Mouse (Mus musculus): ENCODE measurements around the gene Fhit. TPM values are rescaled to one million over a fixed set of nuclear protein-coding genes. Genes with fewer than 3 reads are reported as not detected.
A peak's percentile ranks its signal among the peaks of the same experiment; 100 is the strongest.
"Not testable (repeated sequence)": the region's sequence is repeated elsewhere in the genome, so short reads cannot be mapped to it uniquely, and the experiment has no call there.

Gene Fhit
- polyA plus RNA-seq, 1 experiment from 2014 or later = 6.7 TPM

- WGBS = 92% methylated on average over 3 of the region's 3 CpGs
- no peak overlapping the region for H3K4me2 ChIP-seq (replicated peaks)
- H3K4me3 ChIP-seq = no peak overlapping the region
- H3K27me3 ChIP-seq = no peaks in the 10 kb centered on the region
- peaks cover 5% of the 10 kb centered on the region for H3K4me1 ChIP-seq
- no peak overlapping the region for H3K27ac ChIP-seq (replicated peaks)
- H3K9ac ChIP-seq (replicated peaks) = no peak overlapping the region
- H3K36me3 ChIP-seq = no peaks in the 10 kb centered on the region
- ATAC-seq (ENCODE audit: low FRiP score, low read depth) = no peak
- no peaks in the 10 kb centered on the region for H3K9me3 ChIP-seq
Measured at GRCm38 (mm10) chr14:11085596-11085995, 76.2 kb downstream of the Fhit start.

- Histone ChIP-seq H3K9ac (replicated peaks) (no peak overlapping the region), H3K27ac (replicated peaks) (peak overlapping the region; percentile 60), H3K4me3 (no peak overlapping the region), H3K9me3 (no peaks in the 10 kb centered on the region), H3K4me1 (peaks cover 5% of the 10 kb centered on the region), H3K4me2 (replicated peaks) (no peak overlapping the region), H3K27me3 (no peaks in the 10 kb centered on the region), H3K36me3 (no peaks in the 10 kb centered on the region)
- 25% methylated on average over 3 of the region's 3 CpGs for WGBS
- ATAC-seq (ENCODE audit: low FRiP score, low read depth) = peak; percentile 89
Measured at GRCm38 (mm10) chr14:11083946-11084345, 77.9 kb downstream of the Fhit start.

DNA sequence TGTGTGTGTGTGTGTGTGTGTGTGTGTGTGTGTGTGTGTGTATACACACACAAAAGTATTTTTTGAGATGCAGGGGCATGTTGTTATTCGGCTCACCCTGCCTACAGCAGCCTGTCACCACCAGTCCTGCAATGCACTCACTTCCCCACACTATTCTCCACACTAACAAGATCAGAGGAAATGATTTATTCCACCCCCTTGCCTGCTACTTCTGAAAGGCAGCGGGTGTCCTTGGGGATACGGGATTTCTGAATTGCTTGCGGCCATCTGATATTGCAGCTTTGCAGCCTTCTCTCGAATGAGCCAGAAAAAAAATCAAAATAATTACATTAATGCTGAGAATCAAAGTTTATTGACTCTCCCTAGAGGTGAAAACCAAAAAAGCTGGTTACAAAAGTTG is 78.4 kb downstream of the Fhit start:
- Histone ChIP-seq H3K36me3 (no peaks in the 10 kb centered on the region), H3K4me1 (peaks cover 5% of the 10 kb centered on the region), H3K9me3 (no peaks in the 10 kb centered on the region), H3K27me3 (no peaks in the 10 kb centered on the region), H3K27ac (replicated peaks) (peak overlapping the region; percentile 60), H3K4me2 (replicated peaks) (no peak overlapping the region), H3K4me3 (no peak overlapping the region), H3K9ac (replicated peaks) (no peak overlapping the region)
- ATAC-seq (ENCODE audit: low FRiP score, low read depth) = peak; percentile 88
- WGBS = 41% methylated on average over 5 of the region's 5 CpGs

DNA sequence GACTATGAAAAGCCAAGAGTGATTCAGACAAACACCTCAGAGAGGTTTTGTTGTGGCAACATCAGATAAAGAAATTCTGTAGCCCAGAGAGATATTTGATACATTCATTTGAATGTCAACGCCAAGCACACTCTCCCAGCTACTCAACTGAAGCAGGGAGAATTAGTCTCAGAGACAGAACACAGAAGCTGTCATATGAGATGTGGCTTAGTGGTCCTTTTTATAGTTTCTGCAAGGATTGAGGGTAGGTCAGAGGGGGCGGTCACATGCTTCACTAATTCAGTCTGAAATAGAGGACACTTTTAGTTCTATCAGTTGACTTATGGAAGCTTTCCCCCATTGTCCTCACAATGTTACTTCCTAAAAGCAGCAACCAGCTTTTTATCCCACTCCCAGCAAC is 98.2 kb downstream of the Fhit start:
- no peak for ATAC-seq (ENCODE audit: low FRiP score, low read depth)
- H3K4me1 ChIP-seq = peaks cover 7% of the 10 kb centered on the region; the same call in 1 of the 2 replicates
- 0 out of 2 replicates have a peak, but pooled peaks cover 3% of the 10 kb centered on the region for H3K9me3 ChIP-seq
- H3K36me3 ChIP-seq = no peaks in the 10 kb centered on the region
- no peaks in the 10 kb centered on the region for H3K27me3 ChIP-seq
- H3K27ac ChIP-seq (replicated peaks) = no peak overlapping the region
- no peak overlapping the region for H3K9ac ChIP-seq (replicated peaks)
- H3K4me3 ChIP-seq = no peak overlapping the region
- H3K4me2 ChIP-seq (replicated peaks) = no peak overlapping the region
- 26% methylated on average over 2 of the region's 2 CpGs for WGBS

- H3K9me3 ChIP-seq = 0 out of 2 replicates have a peak, but pooled peaks cover 3% of the 10 kb centered on the region
- no peaks in the 10 kb centered on the region for H3K36me3 ChIP-seq
- no peak for ATAC-seq (ENCODE audit: low FRiP score, low read depth)
- H3K9ac ChIP-seq (replicated peaks) = no peak overlapping the region
- H3K27me3 ChIP-seq = no peaks in the 10 kb centered on the region
- no peak overlapping the region for H3K4me3 ChIP-seq
- H3K4me1 ChIP-seq = peaks cover 7% of the 10 kb centered on the region; the same call in 1 of the 2 replicates
- no peak overlapping the region for H3K4me2 ChIP-seq (replicated peaks)
- no peak overlapping the region for H3K27ac ChIP-seq (replicated peaks)
Measured at GRCm38 (mm10) chr14:11060221-11060620, 101.6 kb downstream of the Fhit start.

DNA sequence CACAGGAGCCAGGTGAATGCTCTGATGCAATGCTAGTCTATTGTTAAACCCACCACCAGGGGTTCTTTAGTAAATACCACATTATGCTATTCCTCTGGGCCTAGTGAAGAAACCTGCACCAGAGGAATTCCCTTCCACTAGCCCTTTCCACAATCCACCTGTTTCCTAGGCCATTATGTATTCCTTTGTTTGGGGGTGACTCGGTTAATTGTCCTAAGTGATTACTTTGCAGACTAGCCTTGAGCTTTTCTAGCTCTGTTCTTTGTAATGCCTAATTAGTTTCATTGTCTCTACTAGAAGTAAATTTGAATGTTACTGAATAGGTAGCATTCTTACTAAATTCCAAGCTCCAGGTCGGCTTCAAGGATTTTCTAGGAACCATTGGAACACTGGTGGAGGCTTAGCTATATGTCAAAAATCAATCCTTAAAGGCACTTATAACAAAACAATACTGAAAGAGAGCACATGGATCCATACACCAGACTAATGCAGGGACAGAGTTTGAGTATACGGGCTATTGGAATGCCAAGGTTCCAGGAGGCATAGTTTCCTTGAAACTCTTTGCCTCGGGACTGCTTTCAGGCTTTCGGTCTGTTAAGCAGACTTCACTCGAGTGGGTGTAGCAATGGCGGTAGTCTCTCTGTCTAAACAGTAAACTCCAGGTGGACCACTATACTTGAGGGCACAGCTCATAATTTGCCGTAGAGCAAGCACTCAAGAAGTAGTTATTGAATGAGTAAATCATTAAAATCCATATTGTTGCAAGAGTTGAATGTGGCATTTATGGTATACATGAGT is 122.1 kb downstream of the Fhit start:
- not testable (repeated sequence) for H3K27me3 ChIP-seq; ATAC-seq (ENCODE audit: low FRiP score, low read depth)
- WGBS = 60% methylated on average over 8 of the region's 8 CpGs

GRCm38 (mm10) chr14:11021391-11021790 is 140.4 kb downstream of the Fhit start:
- Histone ChIP-seq H3K4me2 (replicated peaks) (no peak overlapping the region), H3K27me3 (no peaks in the 10 kb centered on the region), H3K4me1 (no peaks in the 10 kb centered on the region), H3K9ac (replicated peaks) (no peak overlapping the region), H3K27ac (replicated peaks) (no peak overlapping the region), H3K36me3 (no peaks in the 10 kb centered on the region), H3K9me3 (no peaks in the 10 kb centered on the region), H3K4me3 (no peak overlapping the region)
- 16% methylated on average over 3 of the region's 3 CpGs for WGBS
- ATAC-seq (ENCODE audit: low FRiP score, low read depth) = no peak

More for the DNA sequence above, 122.1 kb downstream of the Fhit start:
- not testable (repeated sequence) for H3K9ac ChIP-seq (replicated peaks); H3K4me2 ChIP-seq (replicated peaks); H3K9me3 ChIP-seq; H3K36me3 ChIP-seq; H3K4me1 ChIP-seq; H3K4me3 ChIP-seq; H3K27ac ChIP-seq (replicated peaks)

GRCm38 (mm10) chr14:10978651-10979050 is 183.2 kb downstream of the Fhit start:
- H3K36me3 ChIP-seq = no peaks in the 10 kb centered on the region
- ATAC-seq (ENCODE audit: low FRiP score, low read depth) = no peak
- no peak overlapping the region for H3K9ac ChIP-seq (replicated peaks)
- H3K27ac ChIP-seq (replicated peaks) = no peak overlapping the region
- H3K4me2 ChIP-seq (replicated peaks) = no peak overlapping the region
- H3K27me3 ChIP-seq = no peaks in the 10 kb centered on the region
- H3K4me3 ChIP-seq = no peak overlapping the region
- H3K4me1 ChIP-seq = no peaks in the 10 kb centered on the region
- WGBS = 92% methylated on average over 3 of the region's 3 CpGs
- H3K9me3 ChIP-seq = no peaks in the 10 kb centered on the region

- H3K4me3 ChIP-seq = no peak overlapping the region
- H3K9me3 ChIP-seq = no peaks in the 10 kb centered on the region
- no peaks in the 10 kb centered on the region for H3K4me1 ChIP-seq
- H3K4me2 ChIP-seq (replicated peaks) = no peak overlapping the region
- H3K9ac ChIP-seq (replicated peaks) = no peak overlapping the region
- H3K27me3 ChIP-seq = no peaks in the 10 kb centered on the region
- 93% methylated on average over 1 of the region's 1 CpGs for WGBS
- H3K36me3 ChIP-seq = no peaks in the 10 kb centered on the region
- no peak for ATAC-seq (ENCODE audit: low FRiP score, low read depth)
- H3K27ac ChIP-seq (replicated peaks) = no peak overlapping the region
Measured at GRCm38 (mm10) chr14:10941647-10942046, 220.2 kb downstream of the Fhit start.

- Histone ChIP-seq H3K9me3 (no peaks in the 10 kb centered on the region), H3K4me3 (no peak overlapping the region), H3K9ac (replicated peaks) (no peak overlapping the region), H3K36me3 (no peaks in the 10 kb centered on the region), H3K27ac (replicated peaks) (no peak overlapping the region), H3K4me1 (no peaks in the 10 kb centered on the region), H3K27me3 (no peaks in the 10 kb centered on the region), H3K4me2 (replicated peaks) (no peak overlapping the region)
- WGBS = 34% methylated on average over 3 of the region's 3 CpGs
- ATAC-seq (ENCODE audit: low FRiP score, low read depth) = no peak; the same call in 1 of the 2 replicates
Measured at GRCm38 (mm10) chr14:10933667-10934066, 228.2 kb downstream of the Fhit start.

- Histone ChIP-seq H3K9ac (replicated peaks) (no peak overlapping the region), H3K27me3 (no peaks in the 10 kb centered on the region), H3K4me1 (no peaks in the 10 kb centered on the region), H3K4me3 (no peak overlapping the region), H3K27ac (replicated peaks) (no peak overlapping the region), H3K9me3 (no peaks in the 10 kb centered on the region), H3K4me2 (replicated peaks) (no peak overlapping the region), H3K36me3 (no peaks in the 10 kb centered on the region)
- WGBS = 82% methylated on average over 7 of the region's 7 CpGs
- ATAC-seq (ENCODE audit: low FRiP score, low read depth) = no peak
Measured at GRCm38 (mm10) chr14:10917893-10918803, 243.7 kb downstream of the Fhit start.

- H3K4me1 ChIP-seq = no peaks in the 10 kb centered on the region
- no peak overlapping the region for H3K4me3 ChIP-seq
- H3K4me2 ChIP-seq (replicated peaks) = no peak overlapping the region
- no peak for ATAC-seq (ENCODE audit: low FRiP score, low read depth)
- no peaks in the 10 kb centered on the region for H3K9me3 ChIP-seq
- 75% methylated on average over 2 of the region's 2 CpGs for WGBS
- H3K9ac ChIP-seq (replicated peaks) = no peak overlapping the region
- no peak overlapping the region for H3K27ac ChIP-seq (replicated peaks)
- no peaks in the 10 kb centered on the region for H3K36me3 ChIP-seq
- H3K27me3 ChIP-seq = no peaks in the 10 kb centered on the region
Measured at GRCm38 (mm10) chr14:10908011-10908410, 253.8 kb downstream of the Fhit start.
